Mouse (Mus musculus) right cerebral cortex, postnatal 4 days (tissue): Measurements from ENCODE around the gene Gm21985.
A peak's percentile ranks its signal among the peaks of the same experiment; 100 is the strongest.
"Not testable (repeated sequence)": the region's sequence is repeated elsewhere in the genome, so short reads cannot be mapped to it uniquely, and the experiment has no call there.

Experiments used
- DNase-seq: peaks from one replicate; pipeline ENCODE4 v3.0.0-alpha.2; 2022

Gene Gm21985

DNA sequence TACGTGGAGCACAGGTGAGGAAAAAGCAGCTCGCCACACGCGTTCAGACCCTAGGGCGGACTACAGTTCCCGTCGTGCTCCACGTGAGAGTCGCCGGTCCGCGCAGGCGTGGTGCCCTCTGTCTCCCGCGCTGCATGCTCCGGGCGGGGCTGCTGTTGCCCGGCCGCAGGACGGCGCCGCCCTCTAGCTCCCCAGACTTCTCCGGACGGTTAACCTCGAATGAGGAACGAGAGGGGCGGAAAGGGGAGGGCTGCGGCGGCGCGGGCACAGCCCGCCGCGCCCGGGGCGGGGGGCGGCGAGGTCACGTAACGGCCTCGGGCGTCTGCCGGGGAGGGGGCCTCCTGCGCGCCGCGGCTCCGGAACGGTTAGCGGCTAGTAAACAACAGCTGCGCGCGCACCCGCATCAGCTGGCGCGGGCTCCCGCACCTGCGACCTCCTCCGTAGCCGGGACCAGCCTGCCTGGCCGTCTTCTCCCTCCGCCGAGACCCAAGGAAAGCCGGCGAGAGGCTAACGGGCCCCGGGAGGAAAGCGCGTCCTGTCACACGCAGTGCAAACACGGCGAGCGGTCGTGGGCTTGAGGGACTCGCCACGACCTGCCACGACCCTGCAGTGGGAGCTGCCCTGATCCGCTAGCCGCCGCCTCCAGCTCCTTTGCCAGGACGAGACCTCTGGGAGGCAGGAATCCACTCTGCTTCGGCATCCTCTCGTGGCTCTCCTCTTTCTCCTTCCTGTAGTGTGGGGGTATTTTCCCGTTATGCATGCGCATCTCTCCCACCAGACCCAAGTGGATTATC lies 469 bp upstream of the Gm21985 start, which contains the start of gene Slc12a6:
Gene Slc12a6, plus strand, starts transcription at position 378 of the 794 bp plus-strand sequence.
- DNase-seq, result peak; percentile 89

DNA sequence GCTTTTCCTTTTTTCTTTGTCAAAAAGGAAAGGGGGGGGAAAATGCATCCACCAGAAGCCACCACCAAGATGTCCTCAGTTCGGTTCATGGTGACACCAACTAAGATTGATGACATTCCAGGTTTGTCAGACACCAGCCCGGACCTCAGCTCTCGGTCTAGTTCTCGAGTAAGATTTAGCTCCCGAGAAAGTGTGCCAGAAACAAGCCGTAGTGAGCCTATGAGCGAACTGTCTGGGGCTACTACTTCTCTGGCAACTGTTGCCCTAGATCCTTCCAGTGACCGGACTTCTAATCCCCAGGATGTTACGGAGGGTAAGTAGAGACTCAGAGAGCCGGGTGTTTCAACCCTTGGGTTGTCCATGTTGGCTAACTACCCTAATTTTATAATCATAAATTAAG lies 666 bp downstream of the Gm21985 start:
- no peak for DNase-seq

DNA sequence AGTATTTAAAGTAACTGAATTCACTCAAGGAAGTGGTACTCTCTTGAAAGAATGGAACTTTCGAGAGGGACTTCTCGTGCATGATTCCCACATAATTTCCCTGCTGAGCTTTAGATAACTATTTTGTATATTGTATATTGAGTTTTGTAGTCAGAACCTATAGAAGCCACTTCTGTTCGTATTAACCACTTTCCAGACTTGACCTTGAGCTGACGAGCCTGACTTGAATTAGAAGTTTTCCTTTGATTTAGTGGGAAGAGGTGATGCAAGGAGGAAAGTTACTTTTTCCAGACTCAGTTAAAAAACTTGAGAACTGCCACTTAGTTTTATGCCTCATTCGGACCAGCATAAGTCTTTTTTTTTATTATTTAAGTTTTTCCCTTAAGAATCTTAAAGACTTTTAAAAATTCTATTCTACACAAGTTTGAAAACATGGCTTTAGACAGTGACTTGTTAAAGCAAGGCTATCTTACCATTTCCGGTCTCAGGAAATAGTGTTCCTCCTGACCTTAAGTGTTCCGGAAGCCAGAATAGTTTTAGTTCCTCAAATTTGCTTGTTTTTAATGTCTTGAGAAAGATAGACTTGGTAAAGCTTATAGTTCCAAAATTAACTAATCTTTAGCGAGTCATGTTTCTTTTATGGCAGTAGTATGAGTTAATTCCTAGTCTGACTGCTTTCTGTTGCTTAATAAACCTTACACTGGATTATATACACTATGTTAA lies 1.6 kb downstream of the Gm21985 start:
- DNase-seq, result no peak

DNA sequence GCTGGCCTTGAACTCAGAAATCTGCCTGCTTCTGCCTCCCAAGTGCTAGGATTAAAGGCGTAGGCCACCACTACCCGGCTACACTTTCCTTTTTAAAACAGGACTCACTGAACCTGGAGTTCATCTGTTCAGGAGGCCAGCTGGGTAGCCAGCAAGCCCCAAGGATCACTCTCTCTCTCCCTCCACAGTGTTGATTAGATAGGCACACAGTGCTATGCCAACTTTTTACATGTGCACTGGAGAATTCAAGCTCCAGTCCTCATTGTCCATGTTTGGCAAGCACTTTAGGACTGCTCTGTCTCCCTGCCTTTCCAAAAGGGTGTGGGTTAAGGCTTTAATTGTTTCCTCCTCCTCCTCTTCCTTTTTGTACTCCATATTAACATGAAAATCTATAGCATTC lies 3.9 kb downstream of the Gm21985 start:
- no peak for DNase-seq

DNA sequence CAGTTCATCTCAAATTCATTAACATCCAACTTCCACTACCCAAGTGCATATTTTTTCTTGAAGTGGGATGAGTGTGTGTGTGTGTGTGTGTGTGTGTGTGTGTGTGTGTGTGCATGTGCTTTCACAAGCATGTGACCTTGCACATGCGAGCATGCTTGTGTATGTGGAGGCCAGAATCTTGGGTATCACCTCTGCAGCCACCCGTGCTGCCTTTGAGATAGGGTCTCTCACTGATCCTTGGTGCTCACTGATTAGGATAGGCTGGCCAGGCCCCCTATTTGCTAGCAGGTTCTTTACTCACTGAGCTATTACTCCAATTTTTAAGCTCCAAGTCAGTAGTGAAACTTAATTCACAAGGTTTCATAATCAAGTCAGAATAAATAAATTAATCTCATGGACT lies 6.8 kb downstream of the Gm21985 start:
- no peak for DNase-seq

DNA sequence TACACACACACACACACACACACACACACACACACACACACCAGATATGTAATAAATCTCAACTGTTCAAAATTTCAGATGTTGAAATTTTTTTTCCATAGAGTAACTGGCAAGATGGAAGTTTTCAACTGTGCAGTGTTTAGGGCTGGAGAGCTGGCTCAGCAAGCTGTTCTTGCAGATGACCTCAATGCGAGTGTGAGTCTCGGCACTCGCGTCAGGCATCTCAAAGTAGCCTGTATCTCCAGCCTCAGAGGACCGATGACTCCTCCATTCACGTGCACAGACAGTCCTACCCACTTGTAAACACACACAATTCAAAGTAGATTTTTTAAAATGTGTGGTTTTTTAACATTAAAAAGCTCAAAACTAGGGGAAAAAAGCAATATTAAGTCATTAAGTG lies 7.4 kb downstream of the Gm21985 start:
- no peak for DNase-seq

DNA sequence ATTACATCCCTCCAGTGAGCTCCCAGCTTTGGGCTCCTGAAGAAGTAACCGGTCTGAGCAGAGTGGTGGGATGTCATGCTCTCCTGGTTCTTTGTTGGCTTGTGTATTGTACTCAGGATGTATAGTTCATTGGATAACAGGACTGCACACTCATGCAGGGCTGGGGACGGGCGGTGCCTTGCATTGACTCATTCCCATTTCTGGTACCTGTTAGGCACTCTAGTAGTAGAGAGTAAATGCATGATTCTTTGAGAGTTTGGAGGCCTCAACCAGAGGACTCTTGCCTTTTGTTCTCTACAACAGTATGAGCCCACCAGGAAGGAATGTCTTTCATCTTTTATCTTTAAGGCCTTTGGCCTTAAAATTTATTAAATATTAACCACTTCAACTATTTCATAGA lies 10.8 kb downstream of the Gm21985 start:
- DNase-seq, result no peak

DNA sequence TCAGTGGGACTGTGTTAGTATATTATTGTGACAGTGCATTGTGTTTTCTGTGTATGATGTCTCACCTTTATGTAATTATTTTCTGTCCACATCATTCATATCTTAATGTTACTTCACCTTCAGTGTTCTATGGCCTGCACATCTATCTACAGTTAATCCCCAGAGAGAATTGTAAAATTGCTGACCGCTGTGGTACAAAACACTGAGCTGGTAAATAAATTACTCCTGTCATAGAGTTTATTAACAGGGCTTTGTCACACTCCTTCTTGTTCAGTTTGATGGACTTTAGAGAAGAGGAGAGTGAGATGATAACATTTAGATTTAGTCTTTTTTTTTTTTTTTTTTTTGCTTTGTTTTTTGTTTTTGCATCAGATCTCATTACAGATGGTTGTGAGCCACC lies 16.7 kb downstream of the Gm21985 start:
- no peak for DNase-seq

DNA sequence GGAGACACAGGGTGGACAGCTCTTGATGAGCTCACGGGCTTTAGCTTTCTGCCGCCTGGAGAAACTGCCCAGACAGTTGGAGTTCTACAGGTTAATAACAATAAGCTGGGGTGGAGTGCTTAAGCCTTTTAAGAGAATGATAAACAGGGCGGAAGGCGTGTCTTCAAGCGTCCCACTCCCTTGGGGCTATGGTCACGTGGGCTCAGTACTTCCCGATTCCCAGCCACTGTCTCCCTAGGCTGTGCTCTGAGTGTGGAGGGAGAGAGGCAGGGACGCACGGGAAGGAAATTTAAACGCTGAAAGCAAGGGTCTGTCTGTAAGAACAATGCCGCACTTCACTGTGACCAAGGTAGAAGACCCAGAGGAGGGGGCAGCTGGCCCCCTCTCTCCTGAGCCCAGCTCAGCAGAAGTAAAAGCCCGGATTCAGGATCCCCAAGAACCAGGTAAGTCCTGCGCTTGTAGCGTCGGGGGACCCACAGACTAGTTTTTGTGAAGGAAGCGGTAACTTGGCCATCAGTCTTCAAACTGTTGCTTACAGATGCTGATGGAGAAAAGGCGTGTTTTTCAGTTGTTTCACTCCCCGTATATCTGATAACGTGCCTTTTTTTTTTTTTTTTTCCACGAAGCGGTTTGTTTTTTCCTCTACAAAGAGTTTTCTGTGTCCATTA lies 18.4 kb downstream of the Gm21985 start:
- no peak for DNase-seq

DNA sequence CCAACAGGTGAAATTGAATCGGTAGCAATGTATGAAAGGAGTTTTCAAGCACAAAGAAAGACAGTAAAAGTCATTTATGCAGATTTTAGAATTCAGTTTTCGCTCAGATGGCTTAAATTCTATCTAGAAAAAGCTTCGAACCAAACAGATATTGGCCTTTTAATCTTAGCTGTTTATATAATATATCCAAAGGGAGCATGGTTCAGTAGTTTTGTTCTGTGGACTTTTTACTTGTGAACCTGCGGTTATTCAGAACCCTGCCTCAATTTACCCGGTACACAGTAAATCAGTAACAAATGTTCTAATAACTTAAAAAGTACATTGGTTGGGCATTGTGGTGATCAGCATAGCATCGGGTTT lies 18.9 kb downstream of the Gm21985 start:
- no peak for DNase-seq

DNA sequence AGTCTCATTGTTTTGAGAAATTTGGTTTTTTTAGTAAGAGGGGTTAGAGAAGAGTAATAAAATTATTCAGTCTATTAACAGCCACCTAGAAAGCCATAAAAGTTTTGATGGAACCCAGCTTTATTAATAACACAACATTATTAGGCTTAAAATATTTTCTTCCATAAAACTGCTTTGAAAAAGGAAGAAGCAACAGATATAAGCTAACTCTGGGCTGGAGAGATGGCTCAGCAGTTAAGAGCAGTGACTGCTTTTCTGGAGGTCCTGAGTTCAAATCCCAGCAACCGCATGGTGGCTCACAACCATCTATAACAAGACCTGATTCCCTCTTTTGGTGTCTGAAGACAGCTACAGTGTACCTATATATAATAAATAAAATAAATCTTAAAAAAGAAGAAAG lies 19.9 kb downstream of the Gm21985 start:
- not testable (repeated sequence) for DNase-seq

DNA sequence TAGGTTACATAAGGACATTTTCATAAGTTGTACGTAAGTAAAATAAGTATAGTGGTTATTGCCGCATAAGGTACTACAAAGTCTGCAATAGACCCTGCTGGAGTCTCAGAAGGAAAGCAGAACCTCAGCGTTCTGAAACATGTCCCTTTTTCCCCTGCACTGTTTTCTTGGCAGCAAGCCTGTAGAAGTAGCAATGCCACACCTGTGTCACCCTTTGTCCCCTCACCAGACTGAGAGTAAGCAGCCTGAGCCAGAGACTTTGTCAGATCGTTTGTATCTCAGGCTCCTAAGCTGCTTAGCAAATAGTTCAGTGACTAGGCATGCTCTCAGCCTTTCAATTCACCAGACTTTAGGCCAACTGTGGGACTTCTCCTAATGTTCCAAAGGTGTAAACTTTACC lies 20.9 kb downstream of the Gm21985 start:
- DNase-seq, result no peak

DNA sequence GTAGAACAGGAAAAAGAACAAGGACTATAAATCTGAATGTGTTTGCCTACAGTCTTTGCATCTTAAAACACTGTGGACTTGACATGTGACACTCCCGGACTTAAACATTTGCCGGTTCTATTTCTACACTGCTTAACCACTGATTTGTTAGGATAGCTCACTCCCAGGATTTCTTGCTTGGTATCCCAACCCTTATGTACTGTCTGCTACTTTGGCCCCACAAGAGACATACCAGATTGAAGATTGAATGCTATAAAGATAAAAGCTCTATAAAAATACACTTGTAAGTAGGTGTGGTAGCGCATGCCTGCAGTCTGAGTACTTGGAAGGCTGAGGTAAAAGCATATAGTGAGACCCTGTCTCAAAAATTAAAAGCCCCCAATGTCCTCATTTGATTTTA lies 23.4 kb downstream of the Gm21985 start:
- DNase-seq, result no peak

DNA sequence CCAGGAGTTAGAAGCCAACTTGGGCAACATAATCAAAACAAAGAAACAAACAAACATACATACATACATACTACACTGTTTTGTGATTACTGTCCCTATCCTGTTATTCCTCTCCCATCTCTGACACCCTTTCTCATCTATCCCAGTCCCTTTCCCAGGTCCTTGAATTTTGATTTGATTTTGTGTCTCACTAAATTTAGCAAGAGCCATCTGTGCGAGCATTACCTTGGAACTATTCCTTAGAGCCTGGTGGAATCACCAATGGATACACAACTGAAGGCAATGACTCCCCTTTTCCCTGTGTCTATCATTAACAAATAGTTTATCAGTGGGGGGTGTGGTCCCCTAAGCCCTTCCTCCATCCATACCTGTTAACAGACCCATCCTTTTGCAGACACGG lies 26.7 kb downstream of the Gm21985 start:
- DNase-seq, result no peak

DNA sequence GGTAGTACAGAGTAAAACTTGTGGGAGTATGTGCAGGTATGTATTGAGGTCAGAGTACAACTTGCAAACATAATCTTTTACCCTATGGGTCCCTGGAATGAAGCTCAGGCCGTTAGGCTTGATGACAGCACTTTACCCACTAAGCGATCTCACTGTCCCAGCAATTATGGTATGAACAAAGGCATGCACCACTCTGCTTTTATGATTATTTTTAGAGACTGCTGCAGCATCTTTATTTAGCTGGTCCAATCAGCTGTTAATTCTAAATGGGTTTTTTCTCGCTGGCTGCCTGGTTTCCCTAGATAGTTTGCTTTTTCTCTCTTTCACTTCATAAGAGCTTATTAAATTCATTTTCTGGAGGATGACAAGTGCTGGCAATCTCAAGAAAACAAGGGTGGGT lies 30.1 kb downstream of the Gm21985 start:
- DNase-seq, result no peak

DNA sequence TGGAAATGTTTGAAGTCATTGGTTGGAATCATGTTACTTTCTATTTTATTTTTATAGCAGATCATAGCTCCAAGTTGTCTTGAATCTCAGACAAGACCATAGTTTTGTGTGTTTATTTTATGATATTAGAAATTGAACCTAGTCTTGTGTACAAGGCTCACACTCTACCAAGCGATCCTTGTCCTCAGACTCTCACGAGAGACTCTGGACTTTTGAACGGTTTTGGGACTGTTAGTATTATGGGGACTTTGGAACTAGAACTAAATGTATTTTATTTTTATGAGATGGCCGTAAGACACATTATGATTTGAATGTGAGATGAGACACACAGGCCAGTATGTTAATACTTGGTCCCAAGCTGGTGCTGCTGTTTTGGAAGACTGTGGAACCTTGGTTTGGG lies 32.1 kb downstream of the Gm21985 start:
- DNase-seq, result no peak

DNA sequence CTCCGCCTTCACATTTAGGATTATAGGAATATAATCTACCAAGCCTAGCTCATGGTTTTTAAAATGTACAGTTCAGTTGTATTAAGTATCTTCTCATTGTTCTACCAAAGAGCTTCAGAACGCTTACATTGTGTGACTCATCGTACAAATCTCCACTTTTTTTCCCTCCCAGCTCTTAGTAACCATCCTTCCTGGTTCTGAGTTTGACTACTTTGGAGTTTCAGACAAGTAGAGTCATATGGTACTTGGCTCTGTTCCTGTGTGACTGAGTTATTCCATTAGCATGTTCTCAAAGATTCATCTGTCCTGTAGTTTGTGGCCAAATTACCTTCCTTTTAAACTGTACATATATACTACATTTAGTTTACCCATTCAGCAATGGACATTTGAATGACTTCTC lies 42.6 kb downstream of the Gm21985 start:
- DNase-seq, result no peak

DNA sequence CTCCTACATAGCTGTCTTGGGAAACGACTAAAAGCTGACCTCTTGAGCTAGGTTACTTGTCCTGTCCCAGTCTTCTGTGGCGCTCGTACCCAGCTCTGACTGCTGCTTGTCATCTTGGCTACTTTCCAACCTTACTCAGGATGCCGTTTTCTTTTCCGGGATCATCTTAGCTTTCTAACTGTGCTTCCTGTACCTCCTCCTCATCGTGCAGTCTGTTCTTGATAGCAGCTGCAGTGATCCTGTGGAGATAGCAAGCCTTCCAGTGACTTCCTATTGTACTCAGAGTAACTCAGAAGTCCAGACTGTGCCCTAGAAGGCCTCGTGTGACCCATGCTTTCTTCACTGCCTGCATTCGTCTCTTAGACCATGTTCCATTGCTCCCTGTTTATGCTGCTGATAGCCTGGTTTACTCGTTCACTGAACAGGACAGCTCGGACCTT lies 43.1 kb downstream of the Gm21985 start:
- no peak for DNase-seq

DNA sequence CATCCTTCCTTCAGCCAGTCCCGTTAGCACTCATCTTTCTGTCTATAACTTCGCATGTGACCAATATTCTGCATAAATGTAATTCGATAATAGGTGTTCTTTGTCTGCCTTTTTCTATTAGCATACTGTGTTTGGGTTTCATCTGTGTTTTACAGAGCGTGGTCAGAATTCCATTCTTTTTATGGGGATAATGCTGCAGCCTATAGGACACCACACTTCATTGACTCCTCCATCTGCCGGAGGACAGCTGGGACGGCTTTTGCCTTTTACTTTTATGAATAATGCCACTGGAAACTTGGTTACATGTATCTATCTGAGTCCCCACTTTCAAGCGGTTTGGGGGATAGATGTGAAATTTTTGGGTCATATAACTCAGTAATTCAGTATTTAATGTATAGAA lies 49.5 kb downstream of the Gm21985 start:
- DNase-seq, result no peak

DNA sequence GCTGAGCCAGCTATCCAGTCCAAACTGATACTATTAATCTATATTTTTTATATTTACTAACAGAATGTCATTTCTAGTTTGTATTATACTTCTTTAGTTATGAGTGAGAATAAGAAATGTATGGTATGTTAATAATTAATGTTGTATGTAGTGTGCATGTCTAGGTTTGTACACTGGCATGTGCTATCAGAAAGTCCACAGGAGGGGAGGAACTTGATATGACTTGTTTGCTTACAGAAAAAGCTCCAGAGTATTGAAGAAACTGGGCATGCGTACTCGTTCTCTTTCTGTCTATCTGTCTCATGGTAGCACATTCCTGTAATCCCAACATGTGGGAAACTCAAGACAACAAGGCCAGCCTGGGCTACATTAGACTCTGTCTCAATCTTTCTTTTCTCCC lies 52.1 kb downstream of the Gm21985 start:
- no peak for DNase-seq

DNA sequence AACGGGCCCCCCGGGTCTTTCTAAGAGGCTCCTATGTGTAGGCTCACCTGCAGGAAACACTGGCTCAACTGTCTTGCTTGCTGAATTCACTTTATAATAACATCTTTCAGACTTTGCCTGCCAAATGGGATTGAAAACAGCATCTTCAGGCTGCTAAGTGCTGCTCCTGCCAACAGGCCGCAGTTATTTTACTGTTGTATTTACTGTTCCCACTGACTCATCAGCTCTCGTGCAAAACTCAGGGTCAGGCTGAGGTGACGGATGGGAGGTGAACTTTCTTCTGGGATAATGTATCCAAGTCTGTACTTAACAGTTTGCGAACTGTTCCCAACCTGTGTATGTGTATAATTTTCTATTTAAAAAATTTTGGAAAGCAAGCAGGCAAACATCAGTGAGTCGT lies 52.8 kb downstream of the Gm21985 start:
- DNase-seq, result no peak

DNA sequence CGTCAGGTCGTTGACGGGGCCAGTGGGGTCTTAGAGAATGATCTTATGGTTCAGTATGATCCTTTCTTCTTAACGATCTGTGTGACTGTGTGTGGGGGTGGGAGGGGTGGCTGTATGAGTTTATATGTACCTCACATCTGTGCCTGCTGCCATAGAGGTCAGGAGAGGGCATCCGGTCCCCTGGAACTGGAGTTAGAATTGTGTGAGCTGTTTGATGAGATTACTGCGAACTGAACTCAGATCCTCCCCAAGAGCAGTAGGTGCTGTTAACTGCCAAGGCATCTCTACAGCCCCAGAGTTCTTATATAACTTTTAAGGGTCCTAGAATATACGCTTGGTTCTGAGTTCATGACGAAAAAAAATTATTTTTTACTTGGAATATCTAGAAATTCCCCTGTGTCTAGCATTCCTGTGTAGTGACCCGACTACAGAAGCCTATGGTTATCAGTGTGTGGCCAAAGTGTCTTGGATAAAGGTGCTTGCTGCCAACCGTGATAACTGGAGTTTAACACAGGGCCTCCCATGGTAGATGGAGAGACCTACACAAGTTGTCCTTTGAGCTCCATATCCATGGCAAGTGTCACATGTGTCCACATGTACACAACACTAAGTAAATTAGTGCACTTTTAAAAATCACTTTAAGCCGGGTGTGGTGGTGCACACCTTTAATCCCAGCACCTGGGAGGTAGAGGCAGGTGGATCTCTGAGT lies 62.1 kb downstream of the Gm21985 start:
- no peak for DNase-seq
